Mouse (Mus musculus) splenic B cell, adult 2 months (primary cell): ENCODE measurements around the gene Bpifb5.
"Not testable (repeated sequence)": the region's sequence is repeated elsewhere in the genome, so short reads cannot be mapped to it uniquely, and the experiment has no call there.

Experiments used
- DNase-seq: peaks from one replicate; pipeline ENCODE4 v3.0.0-alpha.2; 2011; ENCODE audit warnings: low read depth, low spot score
- H3K27me3 ChIP-seq: 2 replicates; pipeline ENCODE4 v1.6.1; 2012; ENCODE audit warnings: mild to moderate bottlenecking, low read length, moderate library complexity, mixed read lengths; ENCODE audit not compliant: control insufficient read depth, poor library complexity, insufficient read depth, severe bottlenecking
- H3K36me3 ChIP-seq: 2 replicates; pipeline ENCODE4 v1.6.1; 2012; ENCODE audit warnings: mild to moderate bottlenecking, low read length, moderate library complexity, mixed read lengths; ENCODE audit not compliant: control insufficient read depth, poor library complexity, insufficient read depth, severe bottlenecking

Bpifb5 gene

DNA sequence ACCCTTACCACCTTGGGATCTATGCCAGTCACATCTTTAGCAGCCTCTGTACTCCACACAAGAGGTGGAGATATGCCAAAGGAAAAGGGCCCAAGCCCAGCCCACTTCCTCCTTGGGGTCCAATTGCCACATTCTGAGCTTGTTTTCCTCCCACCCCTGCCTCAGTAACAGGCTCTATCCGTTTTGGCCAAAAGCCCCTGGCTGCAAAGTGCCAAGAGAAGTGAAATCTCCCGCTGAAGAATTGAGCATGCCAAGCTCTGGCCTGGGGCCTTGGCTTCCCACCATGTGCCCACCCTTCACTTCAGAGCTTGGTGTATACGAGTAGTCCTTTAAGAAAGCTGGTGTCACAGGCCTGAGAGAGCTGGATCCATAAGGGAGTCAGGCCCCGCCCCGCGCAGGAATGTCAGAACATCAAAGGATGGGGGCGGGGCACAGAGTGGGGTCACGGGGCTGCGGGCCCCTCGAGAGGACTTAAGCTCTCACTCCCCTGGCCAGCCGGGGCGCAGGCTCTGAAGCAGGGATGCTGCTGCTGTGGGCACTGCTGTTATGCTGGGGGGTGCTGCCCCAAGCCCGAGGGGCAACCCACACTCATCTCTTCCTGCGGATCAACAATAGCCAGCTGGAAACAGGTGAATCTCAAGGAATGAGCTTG is at the start of gene Bpifb5:
Gene Bpifb5, plus strand, starts transcription at position 478 of the 652 bp plus-strand sequence.
- DNase-seq: no peak
- H3K27me3 ChIP-seq: no peaks in the 10 kb centered on the region

DNA sequence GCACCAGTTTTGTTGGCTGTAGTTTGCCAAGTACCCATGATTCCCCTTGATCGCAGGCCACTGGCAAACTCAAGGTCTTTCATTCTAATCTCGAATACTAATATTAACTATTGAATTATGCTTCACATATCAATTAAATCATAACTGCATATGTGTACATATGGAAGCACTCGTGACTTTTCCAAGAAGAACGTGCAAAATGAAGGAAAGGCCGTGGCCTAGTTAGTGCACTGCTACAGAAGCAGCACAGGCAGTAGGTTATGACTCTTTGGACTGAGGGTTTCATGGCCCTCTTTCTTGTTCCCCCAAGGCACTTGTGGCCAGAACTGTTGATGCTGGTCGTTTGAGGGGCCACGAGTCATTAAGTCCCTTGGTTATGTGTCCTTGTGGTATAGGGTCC is 41.6 kb upstream of the Bpifb5 start:
- not testable (repeated sequence) for H3K36me3 ChIP-seq, DNase-seq, H3K27me3 ChIP-seq

More for the DNA sequence above, at the start of gene Bpifb5:
- H3K36me3 ChIP-seq: no peaks in the 10 kb centered on the region

GRCm38 (mm10) chr2:154183061-154183460 is 40.5 kb upstream of the Bpifb5 start:
- H3K36me3 ChIP-seq, H3K27me3 ChIP-seq, DNase-seq: not testable (repeated sequence)

DNA sequence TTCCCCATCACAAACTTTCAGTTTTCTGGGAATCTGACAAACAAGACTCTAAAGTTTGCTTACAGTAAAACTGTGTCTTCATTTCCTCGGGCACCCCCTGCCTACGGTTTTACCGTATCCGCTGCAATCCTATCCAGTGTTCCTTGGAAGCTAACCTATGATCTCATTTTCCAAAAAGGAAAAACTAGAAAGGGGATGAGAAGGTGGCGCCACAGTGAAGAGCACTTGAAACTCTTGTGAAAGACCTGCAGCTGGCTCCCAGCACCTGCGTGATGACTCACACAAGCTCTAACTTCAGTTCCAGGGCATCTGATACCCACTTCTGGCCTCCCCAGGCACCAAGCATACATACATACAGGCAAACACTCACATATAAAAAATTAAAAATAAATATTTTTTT is 38.2 kb upstream of the Bpifb5 start:
- DNase-seq: no peak

GRCm38 (mm10) chr2:154185748-154186147 is 37.8 kb upstream of the Bpifb5 start:
- Histone ChIP-seq H3K27me3 (no peaks in the 10 kb centered on the region), H3K36me3 (no peaks in the 10 kb centered on the region)
- no peak for DNase-seq

More for the DNA sequence above, 38.2 kb upstream of the Bpifb5 start:
- Histone ChIP-seq H3K36me3 (no peaks in the 10 kb centered on the region), H3K27me3 (no peaks in the 10 kb centered on the region)

- no peaks in the 10 kb centered on the region for H3K27me3 ChIP-seq
- DNase-seq: no peak
- H3K36me3 ChIP-seq: no peaks in the 10 kb centered on the region
Measured at GRCm38 (mm10) chr2:154187468-154187867, 36.1 kb upstream of the Bpifb5 start.

DNA sequence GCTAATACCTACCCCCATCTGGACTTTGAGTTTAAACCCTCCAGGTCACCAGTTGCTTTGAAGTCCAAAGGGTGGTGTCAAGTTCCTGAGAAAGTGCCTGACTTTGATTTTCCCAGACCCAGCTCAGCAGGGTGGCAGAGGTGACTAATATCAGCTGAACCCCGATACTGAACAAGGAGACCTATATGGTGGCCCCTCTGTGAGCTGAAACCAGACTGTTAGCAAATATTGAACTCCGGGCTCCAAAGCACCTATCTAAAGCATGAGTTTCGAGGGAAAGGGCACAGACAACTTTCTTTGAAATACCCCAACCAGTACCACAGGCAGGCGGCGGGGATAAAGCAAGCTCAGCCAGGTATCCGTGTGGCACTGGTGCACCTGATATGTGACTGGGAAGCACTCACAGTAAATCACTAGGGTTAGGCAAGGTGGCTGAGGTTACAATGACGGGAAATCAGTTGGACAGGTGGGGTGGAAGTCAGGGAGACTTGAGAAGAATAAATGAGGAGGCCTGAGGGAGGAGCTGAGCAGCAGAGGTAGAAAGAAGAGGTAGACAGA is 33.6 kb upstream of the Bpifb5 start:
- DNase-seq: no peak
- Histone ChIP-seq H3K27me3 (no peaks in the 10 kb centered on the region), H3K36me3 (no peaks in the 10 kb centered on the region)

- Histone ChIP-seq H3K27me3 (no peaks in the 10 kb centered on the region), H3K36me3 (no peaks in the 10 kb centered on the region)
- no peak for DNase-seq
Measured at GRCm38 (mm10) chr2:154190546-154191258, 32.8 kb upstream of the Bpifb5 start, which contains the start of gene Bpifb1. Bpifb1 (plus strand) TSS chr2:154190818.

DNA sequence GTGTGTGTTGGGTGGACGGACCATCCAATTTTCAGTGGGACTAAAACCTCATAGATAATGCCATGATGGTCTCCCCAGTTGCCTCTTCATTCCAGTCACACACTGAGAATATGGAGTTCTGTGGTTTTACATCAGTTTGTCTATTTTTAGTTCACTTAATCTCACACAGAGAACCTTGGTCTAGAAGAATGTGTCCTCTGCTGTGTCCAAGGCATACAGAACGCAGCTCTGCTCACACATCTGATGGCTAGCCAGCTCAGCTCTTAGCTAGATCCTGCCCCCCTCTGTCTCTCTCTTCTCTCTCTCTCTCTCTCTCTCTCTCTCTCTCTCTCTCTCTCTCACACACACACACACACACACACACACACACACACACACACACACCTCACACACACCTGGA is 31.4 kb upstream of the Bpifb5 start:
- Histone ChIP-seq H3K27me3 (no peaks in the 10 kb centered on the region), H3K36me3 (no peaks in the 10 kb centered on the region)
- no peak for DNase-seq

- no peaks in the 10 kb centered on the region for H3K27me3 ChIP-seq
- DNase-seq: no peak
- no peaks in the 10 kb centered on the region for H3K36me3 ChIP-seq
Measured at GRCm38 (mm10) chr2:154193071-154193470, 30.5 kb upstream of the Bpifb5 start.

GRCm38 (mm10) chr2:154193994-154194504 is 29.5 kb upstream of the Bpifb5 start:
- Histone ChIP-seq H3K27me3 (no peaks in the 10 kb centered on the region), H3K36me3 (no peaks in the 10 kb centered on the region)
- no peak for DNase-seq

DNA sequence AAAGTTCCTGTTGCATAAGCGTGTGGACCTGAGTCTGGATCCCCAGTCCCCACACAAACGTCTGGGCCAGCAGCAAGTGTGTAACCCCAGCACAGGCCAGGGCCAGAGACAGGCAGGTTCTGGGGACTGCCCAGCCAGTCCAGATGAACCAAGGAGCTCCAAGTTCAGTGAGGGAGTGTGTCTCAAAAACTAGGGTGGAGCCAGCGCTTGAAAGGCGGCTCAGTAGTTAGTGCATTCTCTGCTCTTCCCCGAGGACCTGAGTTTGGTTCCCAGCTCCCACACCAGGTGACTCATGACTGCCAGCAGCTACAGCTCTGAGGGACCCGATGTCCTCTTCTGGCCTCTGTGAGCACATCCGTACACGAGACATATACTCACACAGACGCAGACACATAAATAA is 26.5 kb upstream of the Bpifb5 start:
- DNase-seq: no peak
- Histone ChIP-seq H3K27me3 (no peaks in the 10 kb centered on the region), H3K36me3 (no peaks in the 10 kb centered on the region)

GRCm38 (mm10) chr2:154204630-154205029 is 18.9 kb upstream of the Bpifb5 start:
- DNase-seq: no peak
- no peaks in the 10 kb centered on the region for H3K36me3 ChIP-seq
- no peaks in the 10 kb centered on the region for H3K27me3 ChIP-seq

DNA sequence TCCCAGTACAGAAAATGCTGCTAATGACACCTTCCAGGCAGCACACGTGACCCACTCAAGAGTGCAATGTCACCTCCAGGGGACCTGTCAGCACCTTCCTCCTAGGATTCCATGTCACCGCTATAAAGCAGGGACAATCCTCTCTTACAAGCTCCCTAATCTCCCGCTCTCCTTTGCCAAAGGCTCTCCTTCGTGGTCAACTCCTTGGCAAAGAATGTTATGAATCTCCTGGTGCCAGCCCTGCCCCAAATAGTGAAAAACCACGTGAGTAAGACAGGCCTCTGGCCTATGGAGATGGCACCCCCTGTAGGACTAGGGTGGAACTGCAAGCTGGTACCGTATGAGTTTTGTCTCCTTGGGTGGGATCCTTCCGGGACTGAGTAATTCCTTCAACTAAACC is 16.6 kb upstream of the Bpifb5 start:
- H3K36me3 ChIP-seq: no peaks in the 10 kb centered on the region
- no peaks in the 10 kb centered on the region for H3K27me3 ChIP-seq
- DNase-seq: peak; percentile 19

GRCm38 (mm10) chr2:154209112-154209511 is 14.4 kb upstream of the Bpifb5 start:
- H3K27me3 ChIP-seq: no peaks in the 10 kb centered on the region
- DNase-seq: no peak
- H3K36me3 ChIP-seq: no peaks in the 10 kb centered on the region
